Mouse (Mus musculus) C2C12 (cell line): ENCODE results near the gene Cep135. TPM values are rescaled to one million over a fixed set of nuclear protein-coding genes. Genes with fewer than 3 reads are reported as not detected.
A peak's percentile ranks its signal among the peaks of the same experiment; 100 is the strongest.

Experiments used
- H3K27me3 ChIP-seq: one replicate; pipeline ENCODE4 v1.6.1; 2011; ENCODE audit not compliant: control insufficient read depth, insufficient read depth, insufficient read length
- H3K36me3 ChIP-seq: one replicate; pipeline ENCODE4 v1.6.1; 2011; ENCODE audit not compliant: control insufficient read depth, insufficient read depth
- H3K4me3 ChIP-seq: one replicate; pipeline ENCODE4 v1.5.1; 2011; ENCODE audit warnings: mild to moderate bottlenecking, control low read depth; ENCODE audit not compliant: poor library complexity, insufficient read depth, severe bottlenecking
- H3K79me2 ChIP-seq: one replicate; pipeline ENCODE4 v1.6.1; 2011; ENCODE audit not compliant: control insufficient read depth, insufficient read depth
- H3K79me3 ChIP-seq: one replicate; pipeline ENCODE4 v1.6.1; 2011; ENCODE audit warnings: low read depth, control low read depth
- H3ac ChIP-seq: one replicate; pipeline ENCODE3; 2011; ENCODE audit warnings: low read depth; ENCODE audit not compliant: control insufficient read depth, insufficient read length
- CEBPB ChIP-seq: IDR thresholded peaks from one replicate; pipeline ENCODE4 v1.6.1; 2011; ENCODE audit warnings: low read depth, mild to moderate bottlenecking, control low read depth, moderate library complexity
- CTCF ChIP-seq: IDR thresholded peaks from one replicate; pipeline ENCODE4 v1.5.1; 2011; ENCODE audit not compliant: control insufficient read depth, insufficient read depth, insufficient read length
- FOSL1 ChIP-seq: IDR thresholded peaks from one replicate; pipeline ENCODE4 v1.8.0; 2011; ENCODE audit warnings: mild to moderate bottlenecking, low read length; ENCODE audit not compliant: poor library complexity, insufficient read depth, severe bottlenecking
- MAX ChIP-seq: IDR thresholded peaks from one replicate; pipeline ENCODE4 v1.6.1; 2011; ENCODE audit warnings: mild to moderate bottlenecking, control low read depth
- MYOD1 ChIP-seq: IDR thresholded peaks from one replicate; pipeline ENCODE4 v1.6.1; 2011; ENCODE audit warnings: low read depth; ENCODE audit not compliant: control insufficient read depth, insufficient read length
- MYOG ChIP-seq: IDR thresholded peaks from one replicate; pipeline ENCODE4 v1.6.1; 2011; ENCODE audit not compliant: control insufficient read depth, insufficient read length; ENCODE audit errors: extremely low read depth
- USF1 ChIP-seq: IDR thresholded peaks from one replicate; pipeline ENCODE4 v1.6.1; 2011; ENCODE audit warnings: low read depth, mild to moderate bottlenecking, control low read depth, moderate library complexity
- polyA plus RNA-seq: library from polyadenylated mRNA; unstranded; fragments of >200 nt; fragmentation: generic; extraction: Trizol; gene quantifications from one replicate; pipeline ENCODE4 v1.2.1, GENCODE M21; 2012; ENCODE audit warnings: missing spikeins

Cep135 gene
- polyA plus RNA-seq, 1 experiment = 1.6 TPM

DNA sequence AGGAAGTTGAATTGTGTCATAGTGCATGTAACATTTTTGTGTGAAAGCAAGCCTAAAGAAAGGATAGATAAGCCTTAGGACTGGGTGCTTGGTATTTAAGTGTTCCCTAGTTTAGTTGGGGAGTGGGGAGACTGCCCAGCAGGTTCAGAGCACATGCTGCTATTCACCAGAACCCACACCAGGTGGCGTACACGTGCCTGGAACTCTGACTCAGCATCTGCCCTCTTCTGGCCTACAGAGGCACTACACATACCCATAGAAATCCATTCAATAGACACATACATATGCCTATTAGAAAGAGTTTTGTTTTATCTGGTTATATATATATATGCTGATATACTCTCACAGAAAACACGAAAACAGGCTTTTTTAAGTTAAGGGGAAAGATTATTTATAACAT, 23.2 kb upstream of the Cep135 start:
- Histone ChIP-seq H3ac (no peak overlapping the region), H3K79me3 (no peaks in the 10 kb centered on the region), H3K79me2 (no peaks in the 10 kb centered on the region), H3K27me3 (no peaks in the 10 kb centered on the region), H3K36me3 (peaks cover 72% of the 10 kb centered on the region), H3K4me3 (no peak overlapping the region)
- TF ChIP-seq USF1 (no peak), MYOG (no peak), CTCF (peak; percentile 94), MYOD1 (no peak), CEBPB (no peak), MAX (peak; percentile 56), FOSL1 (no peak)

DNA sequence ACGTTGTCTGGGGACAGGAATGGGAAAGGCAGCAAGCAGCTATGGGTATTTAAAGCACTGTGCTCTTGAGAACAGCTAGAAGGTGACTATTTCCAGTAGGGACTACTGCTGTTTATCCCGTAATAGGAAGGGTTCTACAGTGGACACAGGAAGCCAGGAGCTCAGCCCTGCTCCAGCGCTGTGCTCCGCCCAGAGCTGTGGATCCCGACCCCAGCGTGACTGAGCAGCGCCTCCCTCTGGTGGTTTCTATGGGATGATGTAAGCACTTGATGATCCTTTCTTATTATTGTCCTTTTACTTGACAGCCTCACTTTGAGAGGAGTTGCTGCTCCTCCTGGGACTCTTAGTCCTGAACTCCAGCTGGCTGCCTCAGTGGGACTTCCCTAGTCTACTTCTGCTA, 14.2 kb upstream of the Cep135 start:
- Histone ChIP-seq H3K27me3 (no peaks in the 10 kb centered on the region), H3K4me3 (no peak overlapping the region), H3K36me3 (peaks cover 9% of the 10 kb centered on the region), H3ac (no peak overlapping the region), H3K79me2 (no peaks in the 10 kb centered on the region), H3K79me3 (no peaks in the 10 kb centered on the region)
- no peak for TF ChIP-seq CTCF

- Histone ChIP-seq H3K36me3 (no peaks in the 10 kb centered on the region), H3K27me3 (no peaks in the 10 kb centered on the region), H3K79me2 (no peaks in the 10 kb centered on the region), H3K4me3 (no peak overlapping the region), H3ac (no peak overlapping the region), H3K79me3 (no peaks in the 10 kb centered on the region)
- no peak for TF ChIP-seq USF1
- TF ChIP-seq MYOG = no peak
- TF ChIP-seq CTCF = no peak
- TF ChIP-seq MAX = no peak
These were observed 11.5 kb upstream of the Cep135 start for GRCm38 (mm10) chr5:76577026-76577425.

DNA sequence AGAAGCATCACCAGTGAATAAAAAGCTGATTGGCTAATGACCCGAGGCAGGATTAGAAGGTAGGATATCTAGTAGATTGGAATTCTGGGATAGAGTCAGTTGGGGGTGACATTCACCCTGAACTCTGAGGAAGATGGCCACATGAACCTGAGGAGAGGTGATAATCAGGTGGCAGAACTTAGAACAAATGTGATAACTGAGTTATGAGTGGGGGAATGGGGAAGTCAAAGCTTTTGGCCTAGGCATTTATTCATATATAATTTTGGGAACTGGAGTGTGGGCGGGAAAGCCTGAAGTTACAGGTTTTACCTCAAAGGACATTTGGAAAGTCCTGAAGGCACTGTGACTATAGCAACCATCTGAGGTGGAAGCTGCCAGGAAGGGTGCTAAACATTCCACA, 3.1 kb upstream of the Cep135 start:
- no peaks in the 10 kb centered on the region for H3K36me3 ChIP-seq
- H3K4me3 ChIP-seq = no peak overlapping the region
- peaks cover 13% of the 10 kb centered on the region for H3K79me2 ChIP-seq
- H3K27me3 ChIP-seq = no peaks in the 10 kb centered on the region
- no peak overlapping the region for H3ac ChIP-seq
- H3K79me3 ChIP-seq = no peaks in the 10 kb centered on the region
- no peak for TF ChIP-seq CEBPB
- no peak for TF ChIP-seq FOSL1
- TF ChIP-seq MYOG = no peak
- TF ChIP-seq MYOD1 = no peak
- TF ChIP-seq USF1 = no peak
- no peak for TF ChIP-seq MAX
- no peak for TF ChIP-seq CTCF

DNA sequence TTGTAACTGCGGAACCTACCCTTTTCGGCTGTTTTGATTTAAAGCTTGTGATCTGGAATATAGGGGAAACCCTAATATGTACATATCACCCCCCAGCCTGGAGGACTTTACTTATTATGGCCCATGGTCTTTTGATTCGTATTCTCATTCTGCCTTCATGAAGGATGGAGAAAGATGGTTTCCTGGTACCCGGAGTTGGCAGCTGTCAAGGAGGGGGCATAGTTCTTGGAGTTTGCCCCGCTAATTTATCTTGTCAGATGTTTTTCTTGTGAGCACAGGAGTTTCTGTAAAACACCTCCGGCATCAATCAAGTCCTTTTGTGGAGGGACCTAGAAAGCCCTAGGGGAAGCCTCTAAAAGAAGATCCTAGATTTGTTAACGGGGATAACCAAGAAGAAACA, 813 bp downstream of the Cep135 start:
- TF ChIP-seq CTCF = no peak
- TF ChIP-seq USF1 = no peak
- no peak for TF ChIP-seq MYOD1
- TF ChIP-seq MYOG = no peak
- TF ChIP-seq CEBPB = no peak
- no peak for TF ChIP-seq FOSL1
- no peak for TF ChIP-seq MAX
- Histone ChIP-seq H3K27me3 (no peaks in the 10 kb centered on the region), H3K79me2 (peaks cover 16% of the 10 kb centered on the region), H3ac (peak overlapping the region; percentile 99), H3K36me3 (peaks cover 12% of the 10 kb centered on the region), H3K79me3 (no peaks in the 10 kb centered on the region), H3K4me3 (peak overlapping the region; percentile 60)

DNA sequence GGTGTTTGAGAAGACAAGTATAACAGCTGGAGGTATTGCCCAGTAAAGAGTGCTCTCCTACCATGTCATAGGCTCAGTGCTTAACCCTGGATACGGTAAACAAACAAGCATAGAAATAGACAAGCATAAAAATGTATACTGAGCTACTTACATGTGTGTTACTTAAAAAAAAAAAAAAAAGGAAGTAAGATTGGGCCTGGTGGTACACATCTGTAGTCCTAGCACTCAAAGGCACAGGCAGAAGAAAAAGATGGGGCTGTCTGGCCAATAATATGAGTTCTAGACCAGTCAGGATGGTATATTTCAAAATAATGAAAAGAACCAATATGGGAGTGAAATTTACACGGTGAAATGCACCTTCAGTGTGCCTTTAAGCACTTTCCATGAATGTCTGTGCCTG, 1.5 kb downstream of the Cep135 start:
- Histone ChIP-seq H3K36me3 (peaks cover 13% of the 10 kb centered on the region), H3K79me3 (no peaks in the 10 kb centered on the region), H3K4me3 (peak overlapping the region; percentile 60), H3K27me3 (no peaks in the 10 kb centered on the region), H3K79me2 (peaks cover 16% of the 10 kb centered on the region), H3ac (no peak overlapping the region)
- no peak for TF ChIP-seq MYOG
- TF ChIP-seq MYOD1 = no peak
- no peak for TF ChIP-seq CTCF
- TF ChIP-seq CEBPB = no peak
